Mouse (Mus musculus) lung, postnatal 0 days (tissue): ENCODE measurements around the gene Cib4.

Source experiments
- CTCF ChIP-seq: IDR thresholded peaks from 2 replicates; pipeline ENCODE4 v1.5.1; 2016; ENCODE audit warnings: antibody characterized with exemption, mild to moderate bottlenecking
- EP300 ChIP-seq: IDR thresholded peaks from 2 replicates; pipeline ENCODE4 v1.6.1; 2016; ENCODE audit warnings: antibody characterized with exemption, mild to moderate bottlenecking, control low read depth

DNA sequence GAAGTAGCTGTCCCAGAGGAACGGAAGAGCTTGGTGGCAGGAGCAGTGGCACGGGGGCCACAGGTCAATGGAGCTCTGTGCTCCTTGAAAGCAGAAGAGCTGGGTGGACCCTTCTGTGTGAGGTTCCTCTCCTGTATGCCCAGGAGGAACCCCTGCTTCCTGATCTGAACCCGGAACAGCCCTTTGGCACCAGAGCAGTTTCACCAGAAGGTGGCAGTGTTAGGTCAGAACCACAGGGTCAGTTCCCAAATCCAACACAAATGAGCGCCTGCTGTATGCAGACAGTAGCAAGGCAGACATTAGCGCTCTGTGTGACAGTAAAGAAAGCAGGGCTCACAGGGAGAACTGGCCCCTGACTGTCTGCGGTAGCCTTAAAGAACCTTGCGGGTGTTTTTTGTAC lies 29.3 kb downstream of the Cib4 start:
- TF ChIP-seq EP300: no peak
- TF ChIP-seq CTCF: peak; percentile 86
